Mouse (Mus musculus) cortical plate, adult 2 months (tissue): Measurements from ENCODE around the gene Limch1. TPM values are rescaled to one million over a fixed set of nuclear protein-coding genes. Genes with fewer than 3 reads are reported as not detected.

Experiments used
- H3K27ac ChIP-seq: fragments of 200-500 bp; 2 replicates; pipeline ENCODE4 v1.5.1; 2012; ENCODE audit warnings: low read length, control low read depth, inconsistent platforms; ENCODE audit not compliant: insufficient read depth
- H3K4me1 ChIP-seq: fragments of 200-500 bp; 2 replicates; pipeline ENCODE4 v1.6.1; 2011; ENCODE audit warnings: low read length; ENCODE audit not compliant: control insufficient read depth, insufficient read depth
- H3K4me3 ChIP-seq: fragments of 200-500 bp; 2 replicates; pipeline ENCODE4 v1.5.1; 2011; ENCODE audit warnings: mild to moderate bottlenecking, low read length, control low read depth; ENCODE audit not compliant: insufficient read depth
- CTCF ChIP-seq: fragments of 200-500 bp; IDR thresholded peaks from 2 replicates; pipeline ENCODE4 v1.5.1; 2011; ENCODE audit warnings: mild to moderate bottlenecking, control low read depth, low read length; ENCODE audit not compliant: insufficient read depth; ENCODE audit errors: extremely low read depth
- POLR2A ChIP-seq: fragments of 200-500 bp; IDR thresholded peaks from 2 replicates; pipeline ENCODE4 v1.6.1; 2011; ENCODE audit warnings: mild to moderate bottlenecking, low read length, control low read depth; ENCODE audit not compliant: insufficient read depth; ENCODE audit errors: extremely low read depth
- polyA plus RNA-seq: library from polyadenylated mRNA; depleted of rRNA; stranded (reverse); fragments of >200 nt; gene quantifications from 2 replicates; pipeline ENCODE4 v1.2.3, GENCODE M21; 2012

Limch1 gene
- polyA plus RNA-seq, 1 experiment = 56.3 TPM

GRCm38 (mm10) chr5:67024459-67025050 is 278.9 kb downstream of the Limch1 start:
- TF ChIP-seq POLR2A (no peak), CTCF (no peak)
- Histone ChIP-seq H3K4me3 (no peak overlapping the region), H3K4me1 (peaks cover 2% of the 10 kb centered on the region; the same call in 1 of the 2 replicates), H3K27ac (no peak overlapping the region)

GRCm38 (mm10) chr5:67025095-67025494 is 279.5 kb downstream of the Limch1 start:
- Histone ChIP-seq H3K27ac (no peak overlapping the region), H3K4me1 (peaks cover 2% of the 10 kb centered on the region; the same call in 1 of the 2 replicates)

GRCm38 (mm10) chr5:67025581-67025980 is 280.0 kb downstream of the Limch1 start:
- peaks cover 2% of the 10 kb centered on the region; the same call in 1 of the 2 replicates for H3K4me1 ChIP-seq
- TF ChIP-seq POLR2A = no peak
- no peak for TF ChIP-seq CTCF
- H3K4me3 ChIP-seq = no peak overlapping the region
- no peak overlapping the region for H3K27ac ChIP-seq

More at GRCm38 (mm10) chr5:67025095-67025494, 279.5 kb downstream of the Limch1 start:
- no peak overlapping the region for H3K4me3 ChIP-seq
- TF ChIP-seq CTCF (no peak), POLR2A (no peak)

GRCm38 (mm10) chr5:67028786-67029185 is 283.2 kb downstream of the Limch1 start:
- TF ChIP-seq CTCF (no peak), POLR2A (no peak)
- H3K4me3 ChIP-seq = no peak overlapping the region
- H3K27ac ChIP-seq = no peak overlapping the region
- peaks cover 2% of the 10 kb centered on the region; the same call in 1 of the 2 replicates for H3K4me1 ChIP-seq

GRCm38 (mm10) chr5:67029946-67030345 is 284.3 kb downstream of the Limch1 start:
- Histone ChIP-seq H3K4me3 (no peak overlapping the region), H3K4me1 (peaks cover 2% of the 10 kb centered on the region; the same call in 1 of the 2 replicates), H3K27ac (no peak overlapping the region)
- TF ChIP-seq POLR2A (no peak), CTCF (no peak)

- H3K27ac ChIP-seq = no peak overlapping the region
- no peak overlapping the region for H3K4me3 ChIP-seq
- TF ChIP-seq POLR2A = no peak
- no peak for TF ChIP-seq CTCF
- peaks cover 2% of the 10 kb centered on the region; the same call in 1 of the 2 replicates for H3K4me1 ChIP-seq
Observed at GRCm38 (mm10) chr5:67032601-67033000, 287.0 kb downstream of the Limch1 start.

- Histone ChIP-seq H3K4me1 (no peaks in the 10 kb centered on the region), H3K27ac (no peak overlapping the region), H3K4me3 (no peak overlapping the region)
- TF ChIP-seq POLR2A = no peak
Observed at GRCm38 (mm10) chr5:67043932-67044331, 298.3 kb downstream of the Limch1 start.

GRCm38 (mm10) chr5:67048003-67048402 is 302.4 kb downstream of the Limch1 start:
- TF ChIP-seq POLR2A = no peak
- TF ChIP-seq CTCF = peak; percentile 80
- H3K27ac ChIP-seq = no peak overlapping the region
- no peak overlapping the region for H3K4me3 ChIP-seq
- H3K4me1 ChIP-seq = no peaks in the 10 kb centered on the region

GRCm38 (mm10) chr5:67057803-67058202 is 312.2 kb downstream of the Limch1 start:
- no peak overlapping the region for H3K4me3 ChIP-seq
- H3K27ac ChIP-seq = no peak overlapping the region
- no peaks in the 10 kb centered on the region for H3K4me1 ChIP-seq
- TF ChIP-seq CTCF (peak; percentile 9; the same call in 1 of the 2 replicates), POLR2A (no peak)

GRCm38 (mm10) chr5:67060519-67060918 is 314.9 kb downstream of the Limch1 start:
- Histone ChIP-seq H3K4me3 (no peak overlapping the region), H3K4me1 (no peaks in the 10 kb centered on the region), H3K27ac (no peak overlapping the region)
- no peak for TF ChIP-seq CTCF

GRCm38 (mm10) chr5:67063596-67063995 is 318.0 kb downstream of the Limch1 start:
- Histone ChIP-seq H3K4me3 (no peak overlapping the region), H3K27ac (no peak overlapping the region), H3K4me1 (no peaks in the 10 kb centered on the region)
- TF ChIP-seq POLR2A = no peak
- TF ChIP-seq CTCF = no peak

GRCm38 (mm10) chr5:67083117-67083516 is 337.5 kb downstream of the Limch1 start:
- Histone ChIP-seq H3K4me3 (no peak overlapping the region), H3K4me1 (no peaks in the 10 kb centered on the region)
- TF ChIP-seq CTCF (no peak), POLR2A (no peak)

More at GRCm38 (mm10) chr5:67083117-67083516, 337.5 kb downstream of the Limch1 start:
- no peak overlapping the region for H3K27ac ChIP-seq
